Mouse (Mus musculus) cerebral cortex, adult 2 months (tissue): ENCODE measurements around the gene Mta1.

Source experiments
- WGBS: fragments of 180-500 bp; shearing (Covaris S2); methylation state at CpG from one replicate; pipeline ENCODE4 v1.1.7; 2018; 5-methylcytosine and 5-hydroxymethylcytosine counted together

Mta1 gene

GRCm38 (mm10) chr12:113149341-113149740 is 51.3 kb downstream of the Mta1 start:
- WGBS, result 77% methylated on average over 4 of the region's 4 CpGs

GRCm38 (mm10) chr12:113149896-113150295 is 51.8 kb downstream of the Mta1 start:
- 88% methylated on average over 3 of the region's 3 CpGs for WGBS

DNA sequence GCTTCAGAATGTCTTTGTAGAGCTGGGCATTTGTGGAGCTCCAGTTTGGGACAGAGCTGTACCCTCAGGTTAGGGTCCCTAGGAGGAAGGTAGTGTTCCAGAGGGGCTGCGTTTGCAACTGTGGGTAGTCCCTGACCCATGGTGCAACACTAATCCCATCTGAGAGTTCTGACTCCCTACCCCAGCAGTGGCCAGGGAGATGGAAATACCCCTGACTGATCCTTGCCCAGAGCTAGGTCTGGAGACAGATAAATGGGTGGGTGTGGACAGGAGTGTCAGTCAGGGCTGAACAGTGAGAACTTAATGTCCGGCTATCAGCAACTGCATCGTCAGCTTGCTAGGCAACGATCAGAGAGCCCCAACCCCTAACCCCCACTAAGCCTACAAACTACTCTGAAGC is 52.5 kb downstream of the Mta1 start:
- WGBS, result 96% methylated on average over 4 of the region's 4 CpGs

DNA sequence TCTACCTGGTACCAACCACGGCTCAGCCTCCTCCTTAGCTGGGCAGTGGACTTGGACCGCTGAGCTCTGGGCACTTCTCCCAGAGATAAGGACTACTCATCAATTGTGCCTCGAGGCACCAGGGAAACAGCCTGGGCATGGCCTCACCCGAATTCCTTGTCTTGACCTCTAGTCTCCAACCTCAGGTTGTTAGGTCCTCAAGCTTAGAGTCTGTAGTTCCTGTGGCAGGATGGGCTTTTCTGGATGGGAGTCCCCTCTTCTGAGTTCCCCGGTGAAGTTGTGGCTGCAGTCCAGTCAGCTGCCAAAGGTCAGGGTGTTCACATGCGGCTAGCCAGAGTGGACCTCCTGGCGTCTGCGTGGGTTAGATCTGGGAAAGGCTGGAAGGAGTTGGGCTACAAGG is 53.0 kb downstream of the Mta1 start:
- WGBS, result 67% methylated on average over 8 of the region's 8 CpGs

DNA sequence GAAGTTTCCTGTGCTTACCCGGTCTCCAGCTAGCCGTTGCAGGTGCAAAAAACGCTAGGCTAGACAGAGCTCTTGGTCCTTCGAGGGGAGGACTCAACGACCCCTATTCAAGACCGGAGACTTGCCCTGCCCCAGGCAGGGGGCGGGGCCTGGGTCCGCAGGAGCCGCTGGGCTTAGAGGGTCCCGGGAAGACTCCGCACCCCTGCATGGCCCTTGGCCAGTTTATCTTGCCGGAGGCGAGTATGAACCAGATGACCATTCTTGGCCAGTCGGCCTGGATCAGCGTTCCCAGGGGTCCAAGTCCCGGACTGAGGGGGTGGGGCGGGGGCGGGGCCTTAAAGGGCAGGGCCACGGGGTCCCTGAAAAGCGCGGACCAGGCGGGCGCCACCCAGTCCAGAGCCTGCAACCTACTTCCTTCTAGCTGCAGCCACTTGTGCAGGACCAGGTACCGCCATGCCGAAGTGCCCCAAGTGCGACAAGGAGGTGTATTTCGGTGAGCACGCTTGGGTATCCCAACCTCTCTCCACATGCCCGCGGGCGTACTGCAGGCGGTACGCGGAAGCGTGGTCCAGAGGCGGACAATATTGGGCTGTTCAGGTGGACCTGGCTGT is 53.7 kb downstream of the Mta1 start:
- WGBS, result 2% methylated on average over 36 of the region's 36 CpGs

GRCm38 (mm10) chr12:113152272-113152661 is 54.2 kb downstream of the Mta1 start:
- 40% methylated on average over 19 of the region's 19 CpGs for WGBS

DNA sequence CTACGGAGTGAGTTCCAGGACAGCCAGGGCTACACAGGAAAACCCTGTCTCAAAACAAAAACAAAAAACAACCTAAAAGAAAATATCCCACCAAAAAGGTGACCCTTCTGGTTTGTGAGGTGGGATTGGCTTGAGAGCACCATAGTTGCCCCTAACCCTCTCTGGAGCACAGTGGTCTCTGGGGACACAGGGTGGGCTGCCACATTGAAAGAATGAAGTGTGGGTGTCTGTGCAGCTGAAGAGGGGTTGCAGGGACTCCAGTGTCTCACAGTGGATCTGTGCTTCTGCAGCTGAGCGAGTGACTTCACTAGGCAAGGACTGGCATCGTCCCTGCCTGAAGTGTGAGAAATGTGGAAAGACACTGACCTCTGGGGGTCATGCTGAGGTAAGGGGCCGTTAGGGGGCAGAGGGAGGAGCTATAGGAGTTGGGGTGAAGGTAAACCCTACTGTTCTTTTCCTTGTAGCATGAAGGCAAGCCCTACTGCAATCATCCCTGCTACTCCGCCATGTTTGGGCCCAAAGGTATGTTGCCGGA is 55.0 kb downstream of the Mta1 start:
- WGBS, result 90% methylated on average over 6 of the region's 6 CpGs

DNA sequence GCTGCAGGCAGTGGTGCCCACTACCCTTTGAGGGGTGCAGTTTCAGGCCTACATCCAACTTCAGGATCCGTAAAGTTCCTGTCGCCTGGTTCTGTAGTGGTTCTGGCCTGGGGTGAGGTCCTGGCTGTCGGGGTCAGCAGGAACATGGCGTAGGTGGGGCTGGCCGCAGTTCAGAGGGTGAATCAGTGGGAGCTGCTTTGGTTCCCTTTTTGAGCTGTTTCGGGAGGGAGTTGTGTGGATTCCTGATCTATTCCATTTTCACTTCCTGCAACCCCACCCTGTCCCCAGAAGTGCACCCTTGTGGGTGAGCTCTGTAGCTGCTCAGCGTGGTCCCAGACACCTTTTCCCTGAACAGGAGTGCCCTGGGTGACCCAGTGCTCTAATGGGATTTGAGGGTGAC is 55.9 kb downstream of the Mta1 start:
- 85% methylated on average over 7 of the region's 7 CpGs for WGBS

DNA sequence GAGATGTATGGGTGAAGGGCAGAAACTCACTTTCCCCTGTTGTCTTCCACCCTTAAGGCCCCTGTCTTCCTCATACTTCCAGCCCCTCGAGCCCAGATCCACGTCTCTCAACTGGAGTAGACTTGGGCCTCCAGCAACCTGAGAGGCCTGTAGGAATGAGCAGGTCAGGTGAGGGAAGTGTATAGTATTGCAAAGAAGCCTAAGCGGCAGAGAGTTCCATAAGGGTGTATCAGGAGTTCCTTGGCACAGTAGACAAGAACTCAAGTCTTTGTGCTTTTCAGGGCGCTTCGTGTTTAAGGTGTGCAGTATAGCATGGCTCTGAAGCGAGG is 56.6 kb downstream of the Mta1 start:
- 88% methylated on average over 6 of the region's 6 CpGs for WGBS

DNA sequence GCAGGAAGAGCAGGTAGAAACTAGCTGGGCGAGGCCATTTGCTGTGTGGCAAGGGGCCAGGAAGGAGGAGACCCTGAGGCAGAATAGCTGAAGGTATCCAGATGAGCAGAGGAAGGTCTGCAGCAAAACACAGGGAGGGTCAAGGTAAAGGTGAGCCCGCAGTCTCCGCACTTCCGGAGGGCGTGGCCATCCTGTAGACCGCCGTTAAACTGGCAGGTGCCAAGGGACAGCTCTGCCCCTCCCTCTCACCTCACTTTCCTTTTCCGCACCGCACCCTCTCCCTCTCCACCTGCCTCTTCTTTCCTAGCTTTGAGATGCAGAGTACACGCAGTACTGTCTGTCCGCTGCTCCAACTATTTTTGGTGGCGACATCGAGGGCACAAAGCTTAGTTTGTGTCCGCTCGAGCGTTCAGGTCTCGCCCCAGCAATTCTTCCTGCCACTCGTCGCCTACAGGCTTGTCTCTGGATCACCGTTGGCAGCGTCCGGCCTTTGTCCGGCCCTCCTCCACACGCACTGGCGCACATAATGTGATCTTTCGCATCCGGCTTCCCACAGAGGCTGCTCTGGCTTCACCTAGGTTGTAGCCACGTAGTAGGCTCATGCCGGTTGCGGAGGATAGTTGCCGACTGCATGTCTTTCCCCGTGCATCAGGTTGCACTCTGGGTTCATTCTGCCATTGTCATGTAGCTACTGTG is 57.1 kb downstream of the Mta1 start:
- WGBS, result 6% methylated on average over 32 of the region's 32 CpGs

- under 1% methylated on average over 46 of the region's 46 CpGs for WGBS
Measured at GRCm38 (mm10) chr12:113155887-113156539, 57.9 kb downstream of the Mta1 start, which contains the start of gene Tedc1. TSS of gene Tedc1 (plus strand) at chr12:113156421.

DNA sequence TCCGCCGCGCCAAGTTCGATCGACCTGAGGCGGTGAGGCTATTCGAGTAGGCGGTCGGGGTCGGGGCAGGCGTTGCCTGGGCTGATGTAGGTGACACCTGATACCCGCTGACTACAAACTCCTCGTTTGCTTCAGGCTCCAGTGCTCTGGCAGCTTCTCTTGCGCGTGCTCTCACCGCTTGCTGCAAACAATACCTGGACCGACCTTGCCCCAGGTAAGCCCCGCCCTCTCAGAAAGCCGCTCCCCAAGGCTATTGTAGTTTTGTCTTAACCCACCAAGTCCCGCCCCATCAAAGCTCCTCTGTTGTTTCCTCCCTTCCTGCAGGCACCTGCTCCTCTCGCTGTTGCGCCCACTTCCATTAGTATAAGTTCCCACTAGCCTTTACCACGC is 58.5 kb downstream of the Mta1 start:
- WGBS, result 1% methylated on average over 23 of the region's 23 CpGs

DNA sequence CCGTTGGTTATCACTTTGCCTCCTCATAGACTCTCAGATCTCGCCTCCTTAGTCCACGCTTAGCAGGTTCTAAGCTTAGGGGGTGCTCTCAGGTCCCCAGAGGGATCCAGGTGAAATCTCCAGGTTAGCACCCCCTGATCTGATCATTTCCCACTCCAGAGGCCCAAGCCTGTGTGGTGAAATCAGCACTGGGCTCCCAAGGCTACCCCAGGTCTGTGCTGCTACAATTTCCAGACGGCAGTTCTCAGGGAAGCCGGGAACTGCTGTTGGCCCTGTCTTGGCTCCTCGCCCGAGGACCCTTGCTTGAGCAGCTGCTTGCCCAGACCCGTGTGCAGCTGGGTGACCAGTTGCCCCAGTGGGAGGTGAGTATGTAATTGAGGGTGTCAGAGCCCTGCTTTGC is 58.9 kb downstream of the Mta1 start:
- WGBS, result 29% methylated on average over 8 of the region's 8 CpGs

DNA sequence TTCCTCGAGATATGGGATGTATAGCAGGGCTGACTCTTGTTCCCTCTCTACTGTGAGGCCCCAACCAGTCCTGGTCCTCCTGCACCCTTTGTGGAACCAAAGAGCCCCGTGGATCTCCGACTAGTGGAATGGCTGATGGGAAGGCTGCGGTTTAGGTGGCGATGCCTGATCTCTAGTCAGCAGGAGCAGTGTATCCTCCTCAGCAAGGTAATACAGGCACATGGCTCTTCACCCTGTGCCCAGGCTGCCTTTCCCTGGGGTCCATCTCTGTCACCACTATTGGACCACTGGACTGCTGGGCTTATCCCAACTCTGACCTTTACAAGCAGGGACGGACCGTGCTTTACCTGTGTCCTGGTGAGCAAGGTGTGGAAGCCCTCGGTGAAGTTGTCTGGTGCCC is 59.4 kb downstream of the Mta1 start:
- 87% methylated on average over 8 of the region's 8 CpGs for WGBS

GRCm38 (mm10) chr12:113157971-113158370 is 59.9 kb downstream of the Mta1 start:
- WGBS, result 94% methylated on average over 8 of the region's 8 CpGs

- WGBS, result 66% methylated on average over 11 of the region's 11 CpGs
Measured at GRCm38 (mm10) chr12:113163561-113164006, 65.5 kb downstream of the Mta1 start.

DNA sequence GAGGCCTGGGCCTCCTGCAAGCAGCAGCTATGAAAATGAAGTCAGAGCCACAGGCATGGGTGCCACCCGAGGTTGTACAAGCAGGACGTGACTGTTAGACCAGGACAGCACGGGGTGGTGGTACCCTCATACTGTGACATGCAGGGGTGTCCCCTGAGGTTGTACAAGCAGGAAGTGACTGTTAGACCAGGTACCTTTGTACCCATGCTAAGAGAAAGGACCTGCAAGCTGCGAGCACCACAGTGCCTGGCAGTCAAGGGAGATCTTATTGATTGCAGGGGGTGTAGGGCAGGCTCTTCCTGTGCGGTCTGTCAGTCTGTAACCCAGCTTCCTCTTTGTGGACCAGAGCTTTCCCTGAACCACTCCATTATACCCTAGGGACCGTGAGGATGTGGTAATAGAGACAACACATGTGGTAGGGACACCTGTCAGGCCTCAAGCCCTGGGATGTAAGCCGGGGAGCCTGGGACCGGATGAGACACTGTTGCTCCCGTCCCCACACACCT is 70.0 kb downstream of the Mta1 start:
- WGBS, result 89% methylated on average over 9 of the region's 9 CpGs

GRCm38 (mm10) chr12:113176960-113177725 is 79.1 kb downstream of the Mta1 start:
- 89% methylated on average over 18 of the region's 18 CpGs for WGBS

- 76% methylated on average over 4 of the region's 4 CpGs for WGBS
Measured at GRCm38 (mm10) chr12:113181020-113181419, 82.9 kb downstream of the Mta1 start.

- 77% methylated on average over 5 of the region's 5 CpGs for WGBS
Measured at GRCm38 (mm10) chr12:113184945-113185344, 86.9 kb downstream of the Mta1 start.

DNA sequence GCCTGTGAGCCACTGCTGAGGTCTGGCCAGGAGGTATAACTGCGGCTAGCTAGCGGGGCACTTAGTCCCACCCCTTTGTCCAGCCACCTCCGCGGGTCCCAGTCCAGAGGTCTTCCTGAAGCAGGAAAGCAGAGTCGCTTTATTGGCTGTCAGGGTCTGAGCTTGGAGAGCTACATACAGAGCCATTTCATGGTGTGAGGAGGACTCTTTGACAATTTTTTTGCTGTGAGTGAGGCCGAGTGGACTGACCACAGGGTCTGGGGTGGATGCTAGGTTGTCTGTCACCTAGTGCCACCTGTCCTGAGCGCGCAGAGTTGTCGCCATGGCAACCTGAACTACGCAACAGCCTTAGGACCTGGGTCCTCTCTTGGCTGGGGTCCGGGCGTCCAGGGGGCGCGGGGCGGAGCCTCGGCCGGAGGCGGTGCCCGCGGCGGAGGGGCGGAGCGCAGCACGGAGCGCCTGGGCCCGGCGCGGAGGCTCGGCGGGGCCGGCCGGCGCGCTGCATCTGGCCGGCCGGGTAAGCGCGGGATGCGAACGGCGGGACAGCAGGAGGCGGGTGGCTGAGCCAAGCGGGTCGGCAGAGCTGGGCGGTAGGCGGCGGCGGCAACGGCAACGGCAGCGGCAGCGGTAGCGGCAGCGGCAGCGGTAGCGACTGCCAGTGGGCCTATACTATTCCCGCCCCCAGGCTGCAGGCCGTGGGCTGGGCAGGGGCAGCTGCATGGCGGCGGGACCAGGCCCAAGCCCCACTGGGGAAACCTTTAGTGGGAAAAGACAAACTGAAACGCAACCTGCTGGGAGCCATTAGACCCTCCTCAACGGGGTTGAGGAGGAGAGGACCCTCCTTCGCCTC is 87.6 kb downstream of the Mta1 start, which contains the start of gene Tmem121:
Gene Tmem121, plus strand, starts transcription at position 489 of the 850 bp plus-strand sequence.
- 3% methylated on average over 63 of the region's 63 CpGs for WGBS
